Mouse (Mus musculus): ENCODE measurements around the gene C1qtnf2. TPM values are rescaled to one million over a fixed set of nuclear protein-coding genes. Genes with fewer than 3 reads are reported as not detected.

Gene C1qtnf2
- total RNA-seq, 2 experiments from 2014 or later = not detected

- peak; percentile 38; the same call in 1 of the 2 replicates for ATAC-seq (replicated peaks; ENCODE audit: low FRiP score, low TSS enrichment, poor library complexity, severe bottlenecking)
Measured at GRCm38 (mm10) chr11:43528078-43528682, 54.1 kb downstream of the C1qtnf2 start.

- ATAC-seq (replicated peaks; ENCODE audit: low FRiP score, low TSS enrichment, poor library complexity, severe bottlenecking) = peak; percentile 64
Measured at GRCm38 (mm10) chr11:43528683-43529499, 54.8 kb downstream of the C1qtnf2 start, which contains the start of gene Ccnjl. Gene Ccnjl, plus strand, starts transcription at chr11:43528784.

- no peak for ATAC-seq (replicated peaks; ENCODE audit: low FRiP score, low TSS enrichment, poor library complexity, severe bottlenecking)
Measured at GRCm38 (mm10) chr11:43530043-43530442, 56.0 kb downstream of the C1qtnf2 start.

- no peak for ATAC-seq (replicated peaks; ENCODE audit: low FRiP score, low TSS enrichment, poor library complexity, severe bottlenecking)
Measured at GRCm38 (mm10) chr11:43531619-43532018, 57.5 kb downstream of the C1qtnf2 start.

GRCm38 (mm10) chr11:43537074-43537473 is 63.0 kb downstream of the C1qtnf2 start:
- ATAC-seq (replicated peaks; ENCODE audit: low FRiP score, low TSS enrichment, poor library complexity, severe bottlenecking) = no peak

- ATAC-seq (replicated peaks; ENCODE audit: low FRiP score, low TSS enrichment, poor library complexity, severe bottlenecking) = no peak
Measured at GRCm38 (mm10) chr11:43539863-43540262, 65.8 kb downstream of the C1qtnf2 start.

Other genes starting within 250 kb of the C1qtnf2 start
- 64.6 and 84.7 TPM in 2 replicates for gene Pttg1, start 48.0 kb upstream of the C1qtnf2 start, total RNA-seq (2014; fragmentation: Nextera tagmentation)
- 59.5 and 64.9 TPM in 2 replicates for gene Pttg1, start 48.0 kb upstream of the C1qtnf2 start, total RNA-seq (2017)
- 16.9 and 28.6 TPM in 2 replicates for gene Slu7, start 40.5 kb upstream of the C1qtnf2 start, total RNA-seq (2014; fragmentation: Nextera tagmentation)
- 72.0 and 83.0 TPM in 2 replicates for gene Slu7, start 40.5 kb upstream of the C1qtnf2 start, total RNA-seq (2017)
- gene Ccnjl, start 54.5 kb downstream of the C1qtnf2 start, total RNA-seq (2014; fragmentation: Nextera tagmentation) = 1.7 TPM in 1 of 2 replicates, not detected in the other
- 0.11 and 0.33 TPM in 2 replicates for gene Ccnjl, start 54.5 kb downstream of the C1qtnf2 start, total RNA-seq (2017)
- not detected in 2 replicates for gene 4933415A04Rik, start 112.8 kb downstream of the C1qtnf2 start, total RNA-seq (2014; fragmentation: Nextera tagmentation)
- gene 4933415A04Rik, start 112.8 kb downstream of the C1qtnf2 start, total RNA-seq (2017) = not detected in 2 replicates
- not detected in 2 replicates for gene Fabp6, start 127.3 kb downstream of the C1qtnf2 start, total RNA-seq (2014; fragmentation: Nextera tagmentation)
- gene Fabp6, start 127.3 kb downstream of the C1qtnf2 start, total RNA-seq (2017) = not detected in 2 replicates
- 55.1 TPM in 2 replicates for gene Pwwp2a, start 207.7 kb downstream of the C1qtnf2 start, total RNA-seq (2014; fragmentation: Nextera tagmentation)
- 29.4 and 36.7 TPM in 2 replicates for gene Pwwp2a, start 207.7 kb downstream of the C1qtnf2 start, total RNA-seq (2017)

Measured in megakaryocyte-erythroid progenitor cell, adult 5-6 weeks (primary cell).